Mouse (Mus musculus): ENCODE measurements at regions not wholly inside any gene's neighbourhood (a gene's known extent, or its start where the extent isn't known, plus 50 kb on each side); places are given as distances from the start of the nearest gene placed in this dataset.
A peak's percentile ranks its signal among the peaks of the same experiment; 100 is the strongest.

GRCm38 (mm10) chr6:84272520-84273311, 264.3 kb downstream of the Dysf start:
- Histone ChIP-seq H3K27me3 (ENCODE audit: insufficient read depth, low read length) (peaks cover 12% of the 10 kb centered on the region; the same call in 1 of the 2 replicates), H3K4me1 (replicated peaks; ENCODE audit: insufficient read depth, low read length) (0 out of 2 replicates have a peak, but pooled peaks cover 9% of the 10 kb centered on the region), H3K9me3 (replicated peaks; ENCODE audit: low read length) (no peaks in the 10 kb centered on the region), H3K4me3 (replicated peaks; ENCODE audit: low read depth, low read length) (no peak overlapping the region), H3K27ac (no peak overlapping the region), H3K4me2 (ENCODE audit: low read length) (no peak overlapping the region), H3K9ac (ENCODE audit: low read depth, low read length) (no peak overlapping the region), H3K36me3 (ENCODE audit: insufficient read depth, low read length) (no peaks in the 10 kb centered on the region)
- DNase-seq (ENCODE audit: low spot score) (peak; percentile 68), ATAC-seq (replicated peaks; ENCODE audit: low FRiP score, low read depth) (no peak; the same call in 1 of the 2 replicates)
- 31% methylated on average over 6 of the region's 6 CpGs for WGBS
- TF ChIP-seq CTCF (IDR thresholded peaks at IDR 0.05; ENCODE audit: low read depth), result peak; percentile 25; the same call in 1 of the 2 replicates

- WGBS, result 64% methylated on average over 6 of the region's 6 CpGs
- no peak overlapping the region for H3K9ac ChIP-seq (ENCODE audit: low read depth, low read length)
- H3K36me3 ChIP-seq (ENCODE audit: insufficient read depth, low read length), result no peaks in the 10 kb centered on the region
- H3K9me3 ChIP-seq (replicated peaks; ENCODE audit: low read length), result no peaks in the 10 kb centered on the region
- TF ChIP-seq CTCF (IDR thresholded peaks at IDR 0.05; ENCODE audit: low read depth), result no peak
- ATAC-seq (replicated peaks; ENCODE audit: low FRiP score, low read depth), result no peak
- no peak overlapping the region for H3K27ac ChIP-seq
- H3K4me1 ChIP-seq (replicated peaks; ENCODE audit: insufficient read depth, low read length), result 0 out of 2 replicates have a peak, but pooled peaks cover 9% of the 10 kb centered on the region
- DNase-seq (ENCODE audit: low spot score), result no peak
- H3K27me3 ChIP-seq (ENCODE audit: insufficient read depth, low read length), result peaks cover 13% of the 10 kb centered on the region; the same call in 1 of the 2 replicates
- H3K4me2 ChIP-seq (ENCODE audit: low read length), result no peak overlapping the region
- H3K4me3 ChIP-seq (replicated peaks; ENCODE audit: low read depth, low read length), result no peak overlapping the region
These were observed 263.6 kb downstream of the Dysf start for GRCm38 (mm10) chr6:84271966-84272365.

GRCm38 (mm10) chr6:84271441-84271840, 263.1 kb downstream of the Dysf start:
- WGBS, result 90% methylated on average over 3 of the region's 3 CpGs
- no peak for DNase-seq (ENCODE audit: low spot score)

DNA sequence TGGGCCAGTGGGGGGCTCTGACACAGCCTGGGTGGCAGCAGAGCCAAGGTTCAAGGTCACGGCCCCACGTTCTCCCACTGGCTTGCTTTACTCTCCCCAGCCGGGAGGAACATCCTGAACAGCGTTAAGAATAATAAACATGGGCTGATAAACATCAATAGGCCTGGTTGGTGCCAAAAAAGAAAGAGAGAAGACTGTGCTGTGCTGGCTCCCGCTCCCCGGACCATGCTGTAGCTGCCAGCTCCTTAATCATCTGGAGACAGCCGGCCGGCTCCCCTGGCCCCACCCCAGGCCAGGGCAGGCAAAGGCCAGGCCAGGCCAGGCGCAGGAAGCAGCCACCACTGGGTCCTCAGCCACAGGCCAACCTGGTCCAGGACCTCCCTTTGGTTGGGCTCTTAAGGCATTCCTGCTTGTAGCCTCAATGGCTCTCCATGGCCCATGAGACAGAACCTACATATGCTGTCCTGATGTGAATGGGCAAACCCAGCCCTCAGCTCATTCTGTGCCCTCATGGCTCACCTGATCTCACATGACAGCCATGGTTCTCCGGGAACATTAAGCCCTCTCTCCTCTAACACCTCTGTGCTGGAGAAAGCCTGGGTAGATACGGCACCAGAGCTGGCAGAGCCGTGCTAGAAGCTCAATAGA, 262.3 kb downstream of the Dysf start:
- 32% methylated on average over 12 of the region's 12 CpGs for WGBS
- Histone ChIP-seq H3K4me1 (replicated peaks; ENCODE audit: insufficient read depth, low read length) (0 out of 2 replicates have a peak, but pooled peaks cover 9% of the 10 kb centered on the region), H3K27me3 (ENCODE audit: insufficient read depth, low read length) (peaks cover 13% of the 10 kb centered on the region; the same call in 1 of the 2 replicates), H3K36me3 (ENCODE audit: insufficient read depth, low read length) (no peaks in the 10 kb centered on the region), H3K4me3 (replicated peaks; ENCODE audit: low read depth, low read length) (no peak overlapping the region), H3K4me2 (ENCODE audit: low read length) (no peak overlapping the region), H3K9me3 (replicated peaks; ENCODE audit: low read length) (no peaks in the 10 kb centered on the region), H3K27ac (no peak overlapping the region), H3K9ac (ENCODE audit: low read depth, low read length) (no peak overlapping the region)
- DNase-seq (ENCODE audit: low spot score), result peak; percentile 46
- peak; percentile 48 for ATAC-seq (replicated peaks; ENCODE audit: low FRiP score, low read depth)
- TF ChIP-seq CTCF (IDR thresholded peaks at IDR 0.05; ENCODE audit: low read depth), result no peak

More at GRCm38 (mm10) chr6:84271441-84271840, 263.1 kb downstream of the Dysf start:
- no peak for ATAC-seq (replicated peaks; ENCODE audit: low FRiP score, low read depth)
- no peaks in the 10 kb centered on the region for H3K36me3 ChIP-seq (ENCODE audit: insufficient read depth, low read length)
- H3K9ac ChIP-seq (ENCODE audit: low read depth, low read length), result no peak overlapping the region
- H3K27me3 ChIP-seq (ENCODE audit: insufficient read depth, low read length), result peaks cover 13% of the 10 kb centered on the region; the same call in 1 of the 2 replicates
- TF ChIP-seq CTCF (IDR thresholded peaks at IDR 0.05; ENCODE audit: low read depth), result no peak
- 0 out of 2 replicates have a peak, but pooled peaks cover 9% of the 10 kb centered on the region for H3K4me1 ChIP-seq (replicated peaks; ENCODE audit: insufficient read depth, low read length)
- H3K27ac ChIP-seq, result no peak overlapping the region
- H3K9me3 ChIP-seq (replicated peaks; ENCODE audit: low read length), result no peaks in the 10 kb centered on the region
- H3K4me3 ChIP-seq (replicated peaks; ENCODE audit: low read depth, low read length), result no peak overlapping the region
- no peak overlapping the region for H3K4me2 ChIP-seq (ENCODE audit: low read length)

GRCm38 (mm10) chr6:84269478-84269877, 261.1 kb downstream of the Dysf start:
- no peak for ATAC-seq (replicated peaks; ENCODE audit: low FRiP score, low read depth)
- H3K4me3 ChIP-seq (replicated peaks; ENCODE audit: low read depth, low read length), result no peak overlapping the region
- H3K9me3 ChIP-seq (replicated peaks; ENCODE audit: low read length), result no peaks in the 10 kb centered on the region
- no peak for DNase-seq (ENCODE audit: low spot score)
- H3K4me2 ChIP-seq (ENCODE audit: low read length), result no peak overlapping the region
- H3K27ac ChIP-seq, result no peak overlapping the region
- H3K9ac ChIP-seq (ENCODE audit: low read depth, low read length), result no peak overlapping the region
- H3K36me3 ChIP-seq (ENCODE audit: insufficient read depth, low read length), result no peaks in the 10 kb centered on the region
- 90% methylated on average over 4 of the region's 4 CpGs for WGBS
- H3K27me3 ChIP-seq (ENCODE audit: insufficient read depth, low read length), result peaks cover 13% of the 10 kb centered on the region; the same call in 1 of the 2 replicates
- H3K4me1 ChIP-seq (replicated peaks; ENCODE audit: insufficient read depth, low read length), result 0 out of 2 replicates have a peak, but pooled peaks cover 9% of the 10 kb centered on the region
- no peak for TF ChIP-seq CTCF (IDR thresholded peaks at IDR 0.05; ENCODE audit: low read depth)

DNA sequence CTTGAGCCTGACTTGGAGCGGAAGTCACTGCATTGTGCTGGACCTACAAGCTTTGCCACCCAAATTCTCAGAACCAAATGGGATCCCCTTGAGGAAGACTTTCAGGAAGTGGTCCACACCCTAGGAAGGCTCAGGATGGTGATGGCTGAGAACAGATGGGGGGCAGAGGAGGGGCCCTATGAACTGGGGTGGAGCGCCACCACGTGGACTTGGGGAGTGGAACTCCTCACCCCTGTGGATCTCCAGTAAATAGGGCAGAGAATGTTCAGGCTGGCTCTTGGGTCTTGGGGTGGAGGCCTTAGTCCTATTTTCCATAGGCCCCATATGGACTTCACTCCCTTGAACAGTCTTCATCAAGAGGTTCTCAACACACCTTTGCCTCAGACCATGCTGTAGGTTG, 260.6 kb downstream of the Dysf start:
- H3K27ac ChIP-seq, result no peak overlapping the region
- TF ChIP-seq CTCF (IDR thresholded peaks at IDR 0.05; ENCODE audit: low read depth), result 0 out of 2 replicates have a peak, but pooled peaks have one; percentile 24
- H3K4me3 ChIP-seq (replicated peaks; ENCODE audit: low read depth, low read length), result no peak overlapping the region
- peaks cover 13% of the 10 kb centered on the region; the same call in 1 of the 2 replicates for H3K27me3 ChIP-seq (ENCODE audit: insufficient read depth, low read length)
- no peaks in the 10 kb centered on the region for H3K36me3 ChIP-seq (ENCODE audit: insufficient read depth, low read length)
- H3K9ac ChIP-seq (ENCODE audit: low read depth, low read length), result no peak overlapping the region
- H3K4me2 ChIP-seq (ENCODE audit: low read length), result no peak overlapping the region
- no peak for ATAC-seq (replicated peaks; ENCODE audit: low FRiP score, low read depth)
- no peaks in the 10 kb centered on the region for H3K9me3 ChIP-seq (replicated peaks; ENCODE audit: low read length)
- no peak for DNase-seq (ENCODE audit: low spot score)
- H3K4me1 ChIP-seq (replicated peaks; ENCODE audit: insufficient read depth, low read length), result 0 out of 2 replicates have a peak, but pooled peaks cover 9% of the 10 kb centered on the region
- WGBS, result 57% methylated on average over 3 of the region's 3 CpGs

Measured in kidney, postnatal 0 days (tissue).